Mouse (Mus musculus): Measurements from ENCODE around the gene App. TPM values are rescaled to one million over a fixed set of nuclear protein-coding genes. Genes with fewer than 3 reads are reported as not detected.

Gene App
- polyA plus RNA-seq, 1 experiment = 390 TPM

DNA sequence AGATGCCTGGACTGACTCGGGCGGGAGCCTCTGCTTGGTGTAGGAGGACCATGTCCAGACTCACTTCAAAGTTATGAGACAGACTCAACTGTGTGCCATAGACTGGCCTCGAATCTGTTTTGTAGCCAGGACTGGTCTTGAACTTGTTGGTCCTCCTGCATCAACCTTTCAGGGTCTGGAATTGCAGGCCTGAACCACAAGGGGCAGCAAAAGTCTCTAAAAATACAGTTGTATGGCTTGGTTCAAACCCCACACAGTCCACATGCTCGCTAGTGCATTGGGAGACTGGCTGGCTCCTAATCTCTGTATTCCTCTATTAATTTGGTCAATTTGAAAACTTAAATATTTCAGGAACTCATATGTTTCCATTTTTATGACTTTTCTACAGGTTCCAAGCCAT lies 270.6 kb downstream of the App start:
- Histone ChIP-seq H3K27ac (ENCODE audit: insufficient read depth, low read depth, low read length) (no peak overlapping the region), H3K4me3 (ENCODE audit: insufficient read depth, low read length) (no peak overlapping the region), H3K4me1 (ENCODE audit: control insufficient read depth, insufficient read depth, low read length) (no peaks in the 10 kb centered on the region)
- TF ChIP-seq POLR2A (IDR thresholded peaks at IDR 0.05; ENCODE audit: borderline replicate concordance, low read depth, low read length) (no peak), CTCF (IDR thresholded peaks at IDR 0.05; ENCODE audit: low read depth, low read length) (no peak)

Measured in bone marrow macrophage, adult 2 months (primary cell).